Mouse (Mus musculus) liver, adult 2 months (tissue): ENCODE measurements at regions not wholly inside any gene's neighbourhood (a gene's known extent, or its start where the extent isn't known, plus 50 kb on each side); places are given as distances from the start of the nearest gene placed in this dataset.

ENCODE experiments used
- DNase-seq: peaks from one replicate; pipeline ENCODE4 v3.0.0-alpha.2; 2011; ENCODE audit warnings: low read depth, low spot score; ENCODE audit errors: extremely low read depth
- H3K27ac ChIP-seq: fragments of 200-500 bp; replicated peaks from 2 replicates; pipeline ENCODE4 v1.5.1; 2012; ENCODE audit warnings: low read depth, mild to moderate bottlenecking, control low read depth, inconsistent platforms, low read length; ENCODE audit not compliant: insufficient read depth
- H3K27me3 ChIP-seq: fragments of 200-500 bp; 2 replicates; pipeline ENCODE4 v1.6.1; 2012; ENCODE audit warnings: mild to moderate bottlenecking, moderate library complexity, low read length, inconsistent platforms; ENCODE audit not compliant: control insufficient read depth, insufficient read depth
- H3K36me3 ChIP-seq: fragments of 200-500 bp; 2 replicates; pipeline ENCODE4 v1.6.1; 2012; ENCODE audit warnings: low read length, inconsistent platforms; ENCODE audit not compliant: control insufficient read depth, insufficient read depth
- H3K4me1 ChIP-seq: fragments of 200-500 bp; 2 replicates; pipeline ENCODE4 v1.6.1; 2011; ENCODE audit warnings: low read length; ENCODE audit not compliant: control insufficient read depth, insufficient read depth
- H3K4me3 ChIP-seq: fragments of 200-500 bp; 2 replicates; pipeline ENCODE4 v1.5.1; 2011; ENCODE audit warnings: low read depth, mild to moderate bottlenecking, control low read depth, low read length, moderate library complexity; ENCODE audit not compliant: insufficient read depth
- H3K79me2 ChIP-seq: fragments of 200-500 bp; 2 replicates; pipeline ENCODE4 v1.6.1; 2012; ENCODE audit warnings: inconsistent platforms, mild to moderate bottlenecking, low read length, moderate library complexity; ENCODE audit not compliant: control insufficient read depth, insufficient read depth
- H3K9ac ChIP-seq: fragments of 200-500 bp; 2 replicates; pipeline ENCODE4 v1.6.1; 2012; ENCODE audit warnings: low read depth, mild to moderate bottlenecking, control low read depth, inconsistent platforms, low read length
- CTCF ChIP-seq: fragments of 200-500 bp; IDR thresholded peaks from 2 replicates; pipeline ENCODE4 v1.5.1; 2011; ENCODE audit warnings: low read depth, low read length, control low read depth
- POLR2A ChIP-seq: fragments of 200-500 bp; IDR thresholded peaks from 2 replicates; pipeline ENCODE4 v1.6.1; 2011; ENCODE audit warnings: low read length, control low read depth; ENCODE audit not compliant: insufficient read depth; ENCODE audit errors: extremely low read depth
- WGBS: fragments of 180-500 bp; shearing (Covaris S2); methylation state at CpG from one replicate; pipeline ENCODE4 v1.1.7; 2018; 5-methylcytosine and 5-hydroxymethylcytosine counted together

DNA sequence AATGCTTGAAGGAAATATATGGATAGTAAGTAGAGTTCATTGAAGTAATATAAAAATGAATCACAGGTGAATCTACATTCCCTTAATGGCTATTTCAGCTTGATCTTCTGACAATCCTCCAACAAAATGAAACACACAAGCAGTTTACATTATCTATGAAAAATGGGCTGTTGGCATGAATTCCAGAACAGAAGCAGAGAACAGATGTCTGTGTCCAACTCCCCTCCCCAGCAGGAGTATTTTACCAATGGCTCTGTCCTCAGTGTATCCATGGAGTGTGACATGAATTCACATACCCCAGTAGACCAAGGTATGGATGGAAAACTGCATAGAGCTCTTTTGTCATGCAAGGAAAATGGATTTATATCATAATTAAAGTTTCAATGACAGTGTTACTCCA lies 370.3 kb upstream of the BC052040 start:
- Histone ChIP-seq H3K36me3 (no peaks in the 10 kb centered on the region), H3K79me2 (no peaks in the 10 kb centered on the region), H3K27me3 (no peaks in the 10 kb centered on the region), H3K4me3 (no peak overlapping the region), H3K9ac (no peak overlapping the region), H3K4me1 (no peaks in the 10 kb centered on the region), H3K27ac (no peak overlapping the region)
- DNase-seq: no peak
- no peak for TF ChIP-seq POLR2A
- no peak for TF ChIP-seq CTCF

DNA sequence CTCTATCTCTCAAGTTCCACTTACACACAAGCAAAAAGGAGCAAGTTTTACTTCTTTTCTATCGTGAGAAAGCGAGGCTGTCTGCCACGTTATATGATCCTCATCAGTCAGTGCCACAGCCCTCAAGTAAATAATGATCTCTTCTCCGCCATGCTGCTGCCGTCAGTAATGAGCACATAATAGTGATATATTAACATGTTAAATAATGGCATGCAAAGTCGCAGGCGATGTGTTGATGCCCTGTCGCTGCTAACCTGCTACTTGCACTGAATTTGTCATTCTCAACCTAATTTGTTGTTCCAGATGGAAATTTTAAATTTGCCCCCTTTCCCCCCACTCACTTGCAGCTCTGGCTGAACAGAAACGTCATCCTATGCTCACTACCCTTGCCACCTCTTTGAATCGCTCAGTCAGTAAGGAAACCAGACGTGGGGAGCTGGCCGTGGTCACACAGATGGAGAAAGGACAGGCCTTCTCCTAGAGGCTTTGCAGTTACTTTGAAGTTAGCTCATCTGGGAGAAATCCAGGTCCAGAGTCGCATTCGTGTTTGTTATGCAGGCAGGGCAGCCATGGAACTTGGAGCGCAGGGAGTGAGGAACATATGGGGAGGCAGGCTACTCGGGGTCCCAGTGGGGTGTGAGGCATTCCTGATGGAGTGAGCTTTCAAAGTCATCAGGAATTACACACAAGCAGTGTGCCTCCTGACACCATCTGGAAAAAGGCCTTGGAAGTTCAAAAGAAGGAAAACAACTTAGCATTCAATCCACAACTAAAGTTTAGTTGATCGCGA lies 368.1 kb upstream of the BC052040 start:
- no peak overlapping the region for H3K27ac ChIP-seq
- no peaks in the 10 kb centered on the region for H3K36me3 ChIP-seq
- DNase-seq: no peak
- H3K4me1 ChIP-seq: no peaks in the 10 kb centered on the region
- H3K27me3 ChIP-seq: no peaks in the 10 kb centered on the region
- H3K4me3 ChIP-seq: no peak overlapping the region
- H3K79me2 ChIP-seq: no peaks in the 10 kb centered on the region
- TF ChIP-seq CTCF (no peak), POLR2A (no peak)
- WGBS: 68% methylated on average over 18 of the region's 18 CpGs
- no peak overlapping the region for H3K9ac ChIP-seq

DNA sequence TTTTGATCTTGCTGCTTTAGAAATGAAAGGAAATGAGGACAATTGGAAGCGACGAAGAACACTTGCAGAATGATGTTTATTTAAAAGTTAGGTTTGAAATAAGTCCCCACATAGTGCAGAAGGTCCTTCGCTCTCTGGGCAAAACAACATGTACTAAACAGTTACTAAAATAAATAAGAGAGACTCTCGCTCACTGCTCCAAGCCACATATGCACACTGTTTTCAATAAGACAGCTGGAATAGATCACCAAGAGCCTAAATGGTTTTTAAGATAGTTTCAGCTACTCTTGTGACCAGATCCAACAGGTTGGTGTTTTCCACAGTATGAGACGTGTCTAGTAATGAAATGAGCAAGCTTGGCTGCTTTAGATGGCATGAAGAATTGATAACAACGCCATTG lies 367.2 kb upstream of the BC052040 start:
- TF ChIP-seq POLR2A (no peak), CTCF (no peak)
- WGBS: 79% methylated on average over 6 of the region's 6 CpGs
- no peaks in the 10 kb centered on the region for H3K4me1 ChIP-seq
- no peaks in the 10 kb centered on the region for H3K79me2 ChIP-seq
- H3K27ac ChIP-seq: no peak overlapping the region
- no peak overlapping the region for H3K9ac ChIP-seq
- no peak for DNase-seq
- no peaks in the 10 kb centered on the region for H3K27me3 ChIP-seq
- H3K36me3 ChIP-seq: no peaks in the 10 kb centered on the region
- H3K4me3 ChIP-seq: no peak overlapping the region

DNA sequence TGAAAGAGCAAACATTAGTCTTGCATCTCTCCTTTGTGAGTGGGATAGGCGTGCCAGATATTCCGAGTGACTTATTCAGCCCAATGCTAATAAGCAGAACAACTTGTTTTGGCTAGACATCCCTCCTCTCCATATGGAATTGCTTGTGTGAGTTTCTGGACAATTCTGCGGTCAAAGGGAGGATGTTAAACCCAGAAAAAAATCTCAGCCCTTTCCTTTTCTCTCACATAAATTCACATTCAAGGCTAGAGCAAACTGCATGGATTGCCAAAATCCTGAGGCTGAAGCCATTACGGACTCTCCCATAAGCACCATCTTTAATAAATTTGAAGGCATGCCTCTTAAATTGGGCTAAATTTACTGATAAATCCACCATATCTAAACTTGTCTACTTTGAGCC lies 351.5 kb upstream of the BC052040 start:
- Histone ChIP-seq H3K79me2 (no peaks in the 10 kb centered on the region), H3K9ac (no peak overlapping the region), H3K27me3 (no peaks in the 10 kb centered on the region), H3K36me3 (no peaks in the 10 kb centered on the region), H3K4me3 (no peak overlapping the region), H3K4me1 (no peaks in the 10 kb centered on the region), H3K27ac (no peak overlapping the region)
- 74% methylated on average over 4 of the region's 4 CpGs for WGBS
- DNase-seq: no peak
- TF ChIP-seq CTCF (no peak), POLR2A (no peak)

DNA sequence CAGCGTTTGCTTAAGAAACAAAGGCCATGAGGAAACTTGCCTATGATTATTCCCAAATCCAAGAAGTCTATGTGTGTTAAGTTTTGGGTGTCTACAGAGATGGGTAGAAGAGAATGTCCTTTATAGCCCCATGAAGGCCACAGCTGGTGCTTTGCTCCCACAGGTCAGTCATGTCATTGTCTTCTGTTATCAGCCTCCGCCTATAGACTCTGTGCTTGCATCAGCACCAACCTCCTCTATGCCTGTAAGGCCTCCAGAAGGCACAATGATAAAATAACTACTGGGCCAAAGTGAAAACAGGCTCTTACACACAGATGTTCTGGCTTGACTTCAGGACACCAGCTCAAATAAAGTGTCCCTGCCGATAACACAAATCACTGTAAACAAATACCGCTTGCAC lies 333.8 kb upstream of the BC052040 start:
- 66% methylated on average over 4 of the region's 4 CpGs for WGBS
- TF ChIP-seq CTCF (no peak), POLR2A (no peak)
- Histone ChIP-seq H3K79me2 (no peaks in the 10 kb centered on the region), H3K9ac (no peak overlapping the region), H3K27ac (no peak overlapping the region), H3K4me3 (no peak overlapping the region), H3K4me1 (peaks cover 4% of the 10 kb centered on the region; the same call in 1 of the 2 replicates), H3K27me3 (no peaks in the 10 kb centered on the region), H3K36me3 (no peaks in the 10 kb centered on the region)
- no peak for DNase-seq

DNA sequence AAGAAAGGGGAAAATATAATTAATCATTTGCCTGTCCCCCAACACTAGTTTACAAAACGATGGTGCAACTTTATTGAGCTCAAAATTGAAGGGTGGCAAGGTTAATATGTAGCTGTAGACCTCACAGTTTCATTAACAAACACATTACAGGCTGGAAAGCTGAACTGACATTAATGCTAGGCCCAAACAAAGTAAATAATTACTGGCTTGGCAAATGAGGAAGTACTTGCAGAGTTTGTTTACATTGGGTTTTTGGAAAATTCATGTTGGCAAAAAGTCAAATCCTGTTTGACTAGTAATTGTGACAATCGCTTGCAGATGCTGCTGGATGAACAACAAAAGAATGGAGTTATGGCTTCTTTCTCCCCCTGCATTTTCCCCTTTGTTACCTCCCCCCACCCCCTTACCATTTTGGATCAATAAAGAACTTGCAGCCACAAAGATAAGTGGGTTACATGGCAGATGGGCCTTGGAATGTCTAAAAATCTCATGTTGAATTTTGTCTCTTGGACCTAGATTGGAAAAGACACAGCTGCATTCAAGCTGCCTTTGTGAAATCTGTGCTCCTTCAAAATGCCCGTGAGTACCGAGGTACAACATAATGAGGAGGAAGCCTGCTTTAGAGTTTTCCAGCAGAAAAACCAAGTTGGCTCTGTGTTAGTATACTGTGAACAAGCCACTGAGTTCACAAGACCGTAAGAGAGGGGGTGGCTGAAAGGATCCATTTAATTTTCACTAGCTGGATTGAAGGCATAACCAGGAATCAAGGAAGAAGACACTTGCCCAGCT lies 331.3 kb upstream of the BC052040 start:
- Histone ChIP-seq H3K9ac (no peak overlapping the region), H3K36me3 (no peaks in the 10 kb centered on the region), H3K4me1 (peaks cover 4% of the 10 kb centered on the region; the same call in 1 of the 2 replicates), H3K4me3 (no peak overlapping the region), H3K27ac (no peak overlapping the region), H3K79me2 (no peaks in the 10 kb centered on the region), H3K27me3 (no peaks in the 10 kb centered on the region)
- DNase-seq: peak; percentile 95
- TF ChIP-seq CTCF (no peak), POLR2A (no peak)
- 33% methylated on average over 5 of the region's 5 CpGs for WGBS
